Mouse (Mus musculus) T-helper 17 cell (primary cell): Measurements from ENCODE around the gene Olfr1254.

ENCODE experiments used
- in situ Hi-C, 2 experiments: fragments of 300-600 bp; cut with MboI, MseI; formaldehyde crosslinking; loops; 1 replicate in 1 of 2; 2 replicates in 1 of 2; pipeline ENCODE4 v1.15.1; 2025; ENCODE audit warnings: high pct_unique_total_duplicates in 2 of 2

Olfr1254 gene

GRCm38 (mm10) chr2:89793519-89793918 lies at the start of gene Olfr1254:
Gene Olfr1254, minus strand, starts transcription at chr2:89793619.
- in situ Hi-C loops = no loop called here

DNA sequence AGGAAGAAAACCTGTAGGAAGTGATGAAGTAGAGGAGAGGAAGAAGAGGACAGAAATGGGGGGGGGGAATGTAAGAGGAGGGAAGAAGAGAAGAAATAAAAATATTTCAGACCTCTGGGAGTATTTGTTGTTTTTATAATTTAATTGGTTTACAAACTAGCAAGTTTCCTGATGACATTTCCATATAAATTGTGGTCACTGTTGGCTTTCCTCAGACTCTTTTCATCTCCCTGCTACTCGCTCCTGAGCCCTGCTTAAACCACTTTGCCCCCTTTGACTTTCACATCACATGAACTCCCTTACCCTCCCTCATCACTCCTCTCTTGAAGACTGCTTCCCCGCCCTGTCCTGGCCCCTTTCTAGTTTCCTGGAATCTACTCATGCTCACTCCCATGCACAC lies 48.0 kb upstream of the Olfr1254 start, which contains the start of gene Olfr1256:
Olfr1256 (minus strand) TSS at position 101 of the 400 bp plus-strand sequence.
- in situ Hi-C loops = no loop called here

- in situ Hi-C loops = no loop called here
Measured at GRCm38 (mm10) chr2:89820216-89820615, 26.8 kb upstream of the Olfr1254 start.

DNA sequence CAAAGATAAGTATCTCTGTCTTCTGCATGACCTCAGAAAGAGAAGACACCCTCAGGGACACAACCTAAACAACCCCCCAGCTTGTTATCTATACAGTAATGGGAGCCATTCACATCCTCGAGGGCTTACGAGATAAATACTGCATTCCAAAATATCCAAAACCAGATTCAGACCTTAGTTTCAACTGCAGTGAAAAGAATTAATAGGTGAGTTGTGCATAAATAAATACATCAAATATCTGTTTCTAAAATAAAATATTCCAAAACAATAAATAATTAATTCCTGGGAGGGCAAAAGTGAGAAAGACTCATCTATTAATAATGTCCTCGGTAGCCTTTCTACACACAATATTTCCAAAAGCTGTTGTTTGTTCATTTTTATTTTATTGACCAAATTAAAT lies 18.3 kb upstream of the Olfr1254 start, which contains the start of gene Olfr1255:
Olfr1255 (plus strand) TSS at position 301 of the 400 bp plus-strand sequence.
- in situ Hi-C loops = no loop called here

- in situ Hi-C loops = no loop called here
Measured at GRCm38 (mm10) chr2:89810751-89811150, 17.3 kb upstream of the Olfr1254 start.

DNA sequence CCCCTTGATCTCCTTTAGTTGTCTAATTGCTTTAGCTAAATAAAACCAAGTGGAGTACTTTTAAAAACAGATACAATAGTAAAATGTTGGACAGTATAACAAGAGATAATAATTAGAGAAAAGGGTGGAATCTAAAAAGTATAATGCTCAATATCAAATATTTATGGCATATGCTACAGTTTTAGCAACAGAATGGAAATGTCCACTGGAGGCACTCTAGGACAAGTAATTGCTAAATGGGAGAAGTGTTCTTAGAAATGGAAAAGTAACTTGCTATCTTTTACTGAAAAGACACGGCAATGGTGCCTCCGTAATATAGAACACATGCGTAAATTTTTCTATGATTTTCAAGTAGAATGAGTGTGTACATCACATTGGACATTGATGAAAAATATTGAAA lies 6.2 kb upstream of the Olfr1254 start:
- in situ Hi-C loops = no loop called here

- in situ Hi-C loops = no loop called here
Measured at GRCm38 (mm10) chr2:89756990-89757389, 36.4 kb downstream of the Olfr1254 start, which contains the start of gene Olfr1253. Gene Olfr1253, minus strand, starts transcription at chr2:89757090.
